Mouse (Mus musculus): ENCODE measurements at regions not wholly inside any gene's neighbourhood (a gene's known extent, or its start where the extent isn't known, plus 50 kb on each side); places are given as distances from the start of the nearest gene placed in this dataset.
"Not testable (repeated sequence)": the region's sequence is repeated elsewhere in the genome, so short reads cannot be mapped to it uniquely, and the experiment has no call there.

- DNase-seq = not testable (repeated sequence)
Observed at GRCm38 (mm10) chr4:8462414-8462813, 223.6 kb upstream of the Car8 start.

- no peak for DNase-seq
Observed at GRCm38 (mm10) chr4:8454346-8454745, 215.5 kb upstream of the Car8 start.

GRCm38 (mm10) chr4:8432393-8432792, 193.6 kb upstream of the Car8 start:
- DNase-seq = peak; percentile 53

GRCm38 (mm10) chr4:8431032-8431332, 192.1 kb upstream of the Car8 start:
- DNase-seq = no peak

GRCm38 (mm10) chr4:8430269-8431031, 191.6 kb upstream of the Car8 start:
- no peak for DNase-seq

GRCm38 (mm10) chr4:8429771-8430170, 190.9 kb upstream of the Car8 start:
- DNase-seq = no peak

- DNase-seq = no peak
Observed at GRCm38 (mm10) chr4:8428629-8429523, 190.0 kb upstream of the Car8 start.

- DNase-seq = no peak
Observed at GRCm38 (mm10) chr4:8427812-8428211, 189.0 kb upstream of the Car8 start.

GRCm38 (mm10) chr4:8423392-8424045, 184.7 kb upstream of the Car8 start:
- no peak for DNase-seq

- DNase-seq = no peak
Observed at GRCm38 (mm10) chr4:8421285-8421684, 182.4 kb upstream of the Car8 start.

- DNase-seq = no peak
Observed at GRCm38 (mm10) chr4:8418374-8419031, 179.7 kb upstream of the Car8 start.

GRCm38 (mm10) chr4:8417821-8418220, 179.0 kb upstream of the Car8 start:
- no peak for DNase-seq

GRCm38 (mm10) chr4:8413307-8413706, 174.5 kb upstream of the Car8 start:
- no peak for DNase-seq

GRCm38 (mm10) chr4:8400069-8400468, 161.2 kb upstream of the Car8 start:
- DNase-seq = no peak

- no peak for DNase-seq
Observed at GRCm38 (mm10) chr4:8399430-8399829, 160.6 kb upstream of the Car8 start.

- DNase-seq = peak; percentile 37
Observed at GRCm38 (mm10) chr4:8398969-8399368, 160.1 kb upstream of the Car8 start.

- no peak for DNase-seq
Observed at GRCm38 (mm10) chr4:8383162-8383561, 144.3 kb upstream of the Car8 start.

GRCm38 (mm10) chr4:8382125-8382417, 143.2 kb upstream of the Car8 start:
- no peak for DNase-seq

- no peak for DNase-seq
Observed at GRCm38 (mm10) chr4:8381408-8382124, 142.7 kb upstream of the Car8 start.

- DNase-seq = peak; percentile 78
Observed at GRCm38 (mm10) chr4:8380711-8381338, 142.0 kb upstream of the Car8 start.

GRCm38 (mm10) chr4:8374737-8375489, 136.1 kb upstream of the Car8 start:
- DNase-seq = peak; percentile 0

All from lung, postnatal 10 days (tissue).